Mouse (Mus musculus) left cerebral cortex, postnatal 10 days (tissue): ENCODE results near the gene Olfr370. TPM values are rescaled to one million over a fixed set of nuclear protein-coding genes. Genes with fewer than 3 reads are reported as not detected.
"Not testable (repeated sequence)": the region's sequence is repeated elsewhere in the genome, so short reads cannot be mapped to it uniquely, and the experiment has no call there.

Experiments used
- DNase-seq, 2 experiments: peaks; one replicate each; pipeline ENCODE4 v3.0.0; 2021 to 2022; ENCODE audit warnings: low spot score in 2 of 2, mixed read lengths in 1 of 2; ENCODE audit errors: extremely low spot score in 1 of 2
- intact Hi-C: fragments of 180-260 bp; cut with DNase I; formaldehyde crosslinking; loops from one replicate; pipeline ENCODE4 v1.15.1; 2025
- total RNA-seq, 2 experiments: library from RNA; stranded (reverse); gene quantifications; 2 replicates each; pipeline ENCODE4 v1.2.3; 2021

The Olfr370 gene
- total RNA-seq: not detected

DNA sequence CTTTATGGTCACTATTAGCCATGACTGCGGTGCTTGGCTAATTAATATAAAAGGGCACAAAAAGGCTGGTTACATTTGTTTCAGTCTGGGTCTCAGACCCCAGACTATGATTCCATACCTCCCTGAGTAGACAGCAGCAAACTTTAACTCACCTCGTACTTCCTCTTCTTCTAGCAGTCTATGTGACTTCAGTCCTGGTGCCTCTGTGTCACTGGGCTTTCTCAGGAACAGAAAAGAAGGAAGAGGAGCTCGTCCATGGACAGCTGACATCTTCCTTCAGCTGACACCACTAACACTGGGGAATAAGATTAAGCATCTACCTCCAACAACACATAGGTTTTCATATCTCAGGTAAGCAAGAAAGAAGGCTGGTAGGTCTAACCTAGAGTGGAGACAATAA, at the start of gene Olfr370:
Olfr370 (plus strand) TSS at position 45 of the 400 bp plus-strand sequence.
- intact Hi-C loops: no loop called here

DNA sequence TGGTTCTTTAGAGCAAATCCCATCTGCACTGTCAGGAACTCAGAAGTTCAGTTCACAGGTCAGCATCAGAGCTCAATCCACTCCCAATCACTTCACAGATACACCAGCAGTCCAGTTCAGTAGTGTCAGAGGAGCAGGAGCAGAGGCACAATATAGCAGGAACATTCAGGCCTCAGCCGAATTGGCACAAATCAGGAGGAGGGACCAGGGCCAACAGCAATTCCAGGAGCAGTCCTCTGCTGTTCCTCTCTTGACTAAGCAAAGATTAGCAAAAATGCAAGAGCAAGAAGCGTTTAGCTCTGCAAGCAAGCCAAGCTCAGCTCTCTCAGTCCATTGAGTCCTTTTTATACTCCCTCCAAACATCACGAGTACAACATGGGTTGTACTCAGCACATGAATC, 23.9 kb upstream of the Olfr370 start:
- DNase-seq: no peak
- intact Hi-C loops: no loop called here

More for the DNA sequence above, at the start of gene Olfr370:
- DNase-seq: no peak

DNA sequence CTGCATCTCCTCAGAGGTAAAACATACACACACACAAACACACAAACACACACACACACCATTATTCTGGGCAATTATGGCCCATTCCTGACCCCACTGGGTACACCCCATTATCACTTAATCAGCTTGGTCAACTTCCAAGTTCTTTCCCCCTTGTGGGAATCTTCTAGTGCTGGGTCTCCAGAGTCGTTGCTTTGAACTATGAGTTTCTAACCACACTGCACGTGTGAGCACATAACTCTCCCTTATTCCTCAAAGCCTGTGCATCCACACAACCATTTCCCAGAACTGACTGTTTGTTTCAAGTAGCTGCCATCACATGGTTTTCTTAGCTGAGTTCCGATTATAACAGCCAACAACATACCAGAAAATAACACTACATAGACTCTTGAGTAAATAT, 15.1 kb upstream of the Olfr370 start:
- intact Hi-C loops: no loop called here
- no peak for DNase-seq

DNA sequence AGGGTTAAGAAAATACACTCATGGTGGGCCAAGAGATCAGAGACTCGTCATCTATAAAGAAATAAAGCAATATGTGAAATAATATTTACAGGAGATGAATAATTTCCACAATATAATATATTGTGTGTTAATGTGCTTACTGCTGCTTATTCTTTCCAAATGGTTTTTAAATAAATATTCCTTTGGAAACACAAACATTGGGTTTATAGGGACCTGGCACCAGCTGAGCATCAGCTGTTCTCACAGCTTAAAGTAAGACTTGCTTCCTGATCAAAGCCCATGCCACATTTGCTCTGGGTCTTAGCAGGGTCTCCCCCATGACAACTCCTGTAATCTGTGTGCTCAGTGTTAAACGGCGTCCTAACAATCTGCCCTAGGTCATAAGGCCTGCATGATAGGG, 14.7 kb upstream of the Olfr370 start:
- intact Hi-C loops, DNase-seq: not testable (repeated sequence)

DNA sequence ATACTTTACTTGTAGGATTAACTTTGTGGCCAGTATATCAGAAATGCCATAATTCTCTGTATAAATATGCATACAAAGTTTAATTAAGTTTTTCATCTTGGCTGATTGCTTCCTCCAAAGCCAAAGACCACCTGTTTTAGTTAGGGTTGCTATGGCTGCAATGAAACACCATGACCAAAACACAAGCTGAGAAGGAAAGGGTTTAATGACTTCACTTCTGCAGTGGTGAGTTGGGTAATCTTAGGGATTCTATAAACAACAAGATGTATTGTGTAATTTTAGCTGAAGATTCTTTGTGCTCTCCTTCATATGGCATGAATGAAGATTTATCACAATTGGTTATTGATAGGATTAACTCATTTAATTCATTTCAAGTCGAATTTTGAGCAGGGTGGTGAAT, 14.3 kb upstream of the Olfr370 start:
- intact Hi-C loops: no loop called here
- DNase-seq: no peak

DNA sequence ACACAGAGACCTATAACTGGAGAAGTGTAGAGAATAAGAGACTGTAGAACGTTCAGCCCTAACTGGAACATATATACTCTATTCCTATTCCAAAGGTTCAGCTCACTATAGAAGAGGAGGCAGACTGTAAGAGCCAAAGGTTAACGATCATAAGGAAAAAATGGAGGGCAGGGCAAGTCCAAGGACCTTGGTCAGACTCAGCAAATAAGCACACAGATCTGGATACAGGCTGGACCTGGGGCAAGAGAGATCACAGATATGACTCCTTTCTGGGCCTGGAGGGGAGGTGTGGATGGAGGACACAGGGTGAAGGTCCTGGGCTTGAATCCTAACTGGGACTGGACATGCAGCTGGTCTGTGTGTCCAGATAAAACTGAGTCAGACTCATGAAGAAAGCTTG, 778 bp upstream of the Olfr370 start:
- intact Hi-C loops: no loop called here
- DNase-seq: no peak

DNA sequence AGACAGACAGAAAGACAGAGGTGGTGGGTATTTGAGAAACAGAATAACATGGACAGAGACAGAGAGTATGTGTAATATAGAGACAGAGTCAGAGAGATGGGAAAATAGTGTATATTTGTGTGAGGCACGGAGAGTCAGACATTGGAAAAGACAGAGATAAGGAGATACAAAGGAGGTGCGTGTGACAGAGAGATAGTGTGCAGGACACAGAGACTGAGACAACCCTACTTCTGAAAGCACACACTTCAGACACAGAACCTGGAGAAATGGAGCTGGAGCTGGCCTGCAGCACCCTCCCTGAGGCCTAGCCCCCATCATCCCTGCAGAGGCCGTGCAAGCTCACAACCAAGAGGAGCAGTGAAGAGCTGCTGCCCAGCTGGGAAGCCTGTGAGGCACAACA, 27.1 kb downstream of the Olfr370 start:
- DNase-seq: no peak
- intact Hi-C loops: no loop called here

DNA sequence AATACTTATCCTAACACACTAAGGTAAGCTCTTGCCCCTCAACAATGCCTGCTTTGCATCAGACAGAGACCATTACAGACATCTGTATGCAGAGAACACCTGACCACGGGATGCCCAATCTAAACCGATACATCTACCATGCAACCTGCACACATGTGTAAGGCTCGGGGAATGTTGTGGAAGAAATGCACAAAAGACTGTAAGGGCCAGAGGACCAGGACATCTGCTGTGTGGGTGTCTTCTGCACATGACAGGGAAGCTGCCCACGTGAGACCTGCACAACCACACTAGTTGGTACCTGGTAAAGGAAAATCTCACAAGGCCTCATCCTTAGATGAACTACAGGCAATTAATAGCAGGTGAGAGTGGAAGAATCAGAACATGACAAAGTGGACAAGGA, 27.7 kb downstream of the Olfr370 start:
- no peak for DNase-seq
- intact Hi-C loops: no loop called here

DNA sequence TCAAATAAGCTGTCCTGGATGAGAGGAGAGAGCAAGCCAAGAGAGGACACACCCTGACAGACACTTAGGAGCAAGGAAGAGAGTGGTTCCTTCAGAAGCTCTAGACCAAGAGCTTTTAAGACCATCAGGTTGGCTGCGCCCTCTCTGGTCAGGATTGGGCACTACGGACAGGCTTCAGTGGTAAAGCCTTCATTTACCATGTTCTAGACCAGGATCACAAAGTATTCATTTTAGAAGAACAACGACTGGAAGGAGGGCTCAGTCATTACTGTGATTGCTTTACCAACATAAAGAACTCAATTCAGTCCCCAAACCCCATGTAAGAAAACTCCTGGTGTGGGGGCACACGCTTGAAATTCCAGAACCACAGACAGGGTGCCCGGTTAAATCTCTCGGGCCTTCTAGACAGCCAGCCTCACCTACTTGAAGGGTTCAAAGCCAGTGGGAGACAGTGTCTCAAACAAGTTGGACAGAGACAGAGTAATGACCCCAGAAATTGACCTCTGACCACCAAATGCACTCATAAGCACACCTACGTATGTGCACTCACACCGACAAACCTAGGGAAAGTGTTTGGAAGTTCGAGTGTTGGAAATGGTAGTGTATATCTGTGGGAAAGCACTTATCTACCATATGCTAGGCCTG, 30.3 kb downstream of the Olfr370 start:
- DNase-seq: peak in 1 of 2 experiments; percentile 30

DNA sequence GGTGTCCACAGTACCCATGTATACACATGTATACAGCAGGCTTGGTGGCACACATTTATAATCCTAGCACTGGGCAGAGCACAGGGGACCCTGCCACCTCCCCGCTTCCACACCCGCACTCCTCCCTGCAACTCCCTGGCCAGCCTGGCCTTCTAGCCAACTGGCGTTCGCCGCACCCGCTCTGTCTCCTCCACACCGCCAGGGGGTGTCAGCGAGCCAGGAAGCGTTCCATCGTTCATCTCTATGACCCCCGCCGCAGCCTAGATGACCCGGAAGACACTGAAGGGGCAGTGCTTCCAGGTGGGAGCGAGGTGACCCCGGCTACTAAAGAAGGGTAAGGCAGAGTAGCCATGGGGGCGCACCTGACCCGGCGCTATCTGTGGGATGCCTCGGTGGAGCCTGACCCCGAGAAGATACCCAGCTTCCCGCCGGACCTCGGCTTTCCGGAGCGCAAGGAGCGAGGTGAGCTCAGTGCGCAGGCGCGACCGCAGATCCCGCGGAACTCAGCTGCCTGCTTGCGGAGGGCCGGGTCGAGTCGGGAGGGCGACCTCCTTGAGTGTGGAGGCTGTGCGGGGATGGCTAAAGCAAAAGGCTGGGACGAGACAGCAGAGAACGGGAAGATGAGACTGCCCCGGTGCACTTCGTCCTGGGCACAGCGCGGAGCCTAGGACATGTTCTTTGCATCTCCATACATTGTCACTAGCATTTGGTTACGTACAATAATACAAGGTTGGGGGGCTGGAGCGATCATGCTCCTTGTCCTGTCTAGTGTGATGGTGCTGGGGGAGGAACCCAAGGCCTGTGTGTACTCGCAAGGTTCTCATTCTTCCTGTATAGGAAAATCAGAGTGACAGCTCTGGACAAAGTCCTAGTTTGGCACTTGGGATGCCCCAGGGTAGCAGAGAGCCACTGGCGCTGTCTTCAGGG, 31.2 kb downstream of the Olfr370 start, which contains the start of gene Ndufb7:
Ndufb7 (plus strand) TSS at position 203 of the 927 bp plus-strand sequence.
- intact Hi-C loops: loop anchor here (5.0 kb wide), 1 partner anchor 124 kb away; no protein-coding TSS in a partner anchor
- DNase-seq: peak; percentile 95 to 97

More for the DNA sequence above, 30.3 kb downstream of the Olfr370 start:
- intact Hi-C loops: loop anchor here (5.0 kb wide), 1 partner anchor 124 kb away; no protein-coding TSS in a partner anchor

DNA sequence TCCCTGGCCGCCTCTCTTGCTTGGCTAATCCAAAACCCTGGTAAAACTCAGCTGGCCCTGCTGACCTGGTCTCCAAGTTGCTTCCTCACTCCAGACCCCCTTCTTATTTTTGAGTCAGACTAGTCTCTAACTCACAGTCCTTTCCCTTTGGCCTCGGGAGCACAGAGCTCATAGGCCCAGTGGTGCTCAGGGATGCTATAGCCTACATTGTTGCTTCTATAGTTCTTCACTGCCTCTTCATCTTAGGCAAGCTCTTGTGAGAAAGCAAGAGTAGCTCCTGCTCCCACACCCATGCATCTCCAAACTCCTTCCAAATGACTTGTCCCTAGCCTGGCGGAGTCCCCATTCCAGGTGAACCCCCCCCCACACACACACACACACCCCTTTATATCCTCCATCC, 32.1 kb downstream of the Olfr370 start:
- DNase-seq: no peak
- intact Hi-C loops: loop anchor here (5.0 kb wide), 1 partner anchor 125 kb away; no protein-coding TSS in a partner anchor

DNA sequence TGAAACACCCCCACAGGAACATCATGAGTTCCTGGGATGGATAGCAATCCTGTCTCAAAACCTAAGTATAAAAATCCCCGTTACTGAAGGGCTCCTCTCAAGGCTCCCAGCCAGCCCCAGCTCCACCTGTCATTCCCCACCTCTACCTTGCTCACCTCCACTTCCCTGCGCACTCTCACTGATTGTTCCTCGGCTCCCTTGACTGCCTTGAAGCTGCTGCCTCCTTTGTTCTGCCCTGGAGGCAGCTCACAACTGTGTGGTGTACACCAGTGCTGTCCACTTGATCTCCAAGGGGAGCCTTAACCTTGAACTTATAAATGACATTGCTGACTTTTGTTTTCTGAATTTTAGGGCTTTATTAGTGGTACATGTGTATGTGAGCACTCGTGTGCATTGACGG, 32.5 kb downstream of the Olfr370 start:
- intact Hi-C loops: loop anchor here (5.0 kb wide), 1 partner anchor 126 kb away; no protein-coding TSS in a partner anchor

DNA sequence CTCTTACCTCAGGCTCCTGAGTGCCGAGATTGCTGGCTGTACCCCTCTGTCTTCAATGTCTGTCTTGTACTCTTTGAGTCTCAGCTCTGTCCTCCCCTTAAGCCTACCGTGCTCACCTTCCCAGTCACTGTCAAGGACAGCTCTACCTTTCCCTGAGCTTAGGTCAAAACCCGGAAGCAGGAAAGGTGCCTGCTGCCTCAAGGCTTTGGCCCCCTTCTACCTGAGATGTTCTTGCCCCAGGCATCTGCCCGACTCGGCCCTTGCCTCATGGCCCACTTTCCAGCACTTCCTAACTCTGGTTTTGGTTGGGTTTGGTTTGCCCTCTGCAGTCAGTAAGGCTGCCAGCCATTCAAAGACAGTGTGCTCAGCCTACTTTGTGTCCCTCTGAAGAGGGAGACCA, 33.2 kb downstream of the Olfr370 start:
- DNase-seq: no peak
- intact Hi-C loops: loop anchor here (5.0 kb wide), 1 partner anchor 126 kb away; no protein-coding TSS in a partner anchor

More for the DNA sequence above, 32.5 kb downstream of the Olfr370 start:
- DNase-seq: no peak

DNA sequence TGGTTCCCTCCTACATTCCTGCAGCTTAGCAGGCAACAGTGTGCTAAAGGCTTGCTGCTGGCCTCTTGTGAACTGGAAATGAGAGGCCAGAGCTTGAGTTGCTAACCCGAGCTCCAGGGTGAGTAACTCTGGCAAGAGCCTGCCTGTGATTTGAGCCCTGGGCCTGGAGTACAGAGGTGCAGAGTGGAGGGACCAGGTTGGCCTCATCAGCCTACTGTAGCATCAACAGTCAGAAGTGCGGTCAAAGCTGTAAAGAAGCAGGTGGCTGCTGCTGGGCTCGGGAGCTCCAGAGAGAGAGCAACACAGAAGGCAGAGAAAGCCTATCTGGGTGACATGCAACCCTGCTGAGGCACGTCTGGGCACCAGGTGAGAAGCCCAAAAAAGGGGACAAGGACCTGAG, 33.6 kb downstream of the Olfr370 start:
- intact Hi-C loops: loop anchor here (5.0 kb wide), 1 partner anchor 127 kb away; no protein-coding TSS in a partner anchor

DNA sequence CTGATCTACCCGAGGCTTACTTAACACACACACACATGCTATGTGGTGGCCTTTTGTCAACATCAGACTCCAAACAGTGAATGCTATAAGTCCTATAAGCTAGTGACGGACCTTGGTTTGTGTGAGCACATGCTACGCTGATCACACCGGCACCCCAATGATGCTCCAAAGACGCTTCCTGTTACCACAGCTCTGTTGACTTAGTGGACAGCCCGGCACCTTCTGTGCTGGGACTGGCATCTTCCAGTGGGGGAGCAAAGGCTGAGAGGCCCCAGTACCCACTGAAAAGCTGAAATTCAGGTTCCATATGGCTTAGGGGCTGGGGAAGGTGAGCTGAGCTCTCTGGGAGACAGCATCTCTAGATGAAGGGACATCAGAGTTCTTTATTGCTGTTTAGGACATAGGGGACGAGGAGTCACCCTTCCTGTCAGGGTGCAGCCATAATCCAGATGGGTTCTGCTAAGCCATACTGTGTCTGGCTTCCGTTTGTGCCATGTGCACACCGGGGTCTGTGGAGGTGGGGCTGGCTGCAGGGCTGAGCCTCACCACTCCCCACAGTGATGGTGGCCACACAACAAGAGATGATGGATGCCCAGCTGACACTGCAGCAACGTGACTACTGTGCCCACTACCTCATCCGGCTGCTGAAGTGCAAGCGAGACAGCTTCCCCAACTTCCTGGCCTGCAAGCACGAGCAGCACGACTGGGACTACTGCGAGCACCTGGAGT, 34.9 kb downstream of the Olfr370 start:
- intact Hi-C loops: no loop called here
- peak in 1 of 2 experiments; percentile 28 for DNase-seq

More for the DNA sequence above, 33.6 kb downstream of the Olfr370 start:
- DNase-seq: no peak

DNA sequence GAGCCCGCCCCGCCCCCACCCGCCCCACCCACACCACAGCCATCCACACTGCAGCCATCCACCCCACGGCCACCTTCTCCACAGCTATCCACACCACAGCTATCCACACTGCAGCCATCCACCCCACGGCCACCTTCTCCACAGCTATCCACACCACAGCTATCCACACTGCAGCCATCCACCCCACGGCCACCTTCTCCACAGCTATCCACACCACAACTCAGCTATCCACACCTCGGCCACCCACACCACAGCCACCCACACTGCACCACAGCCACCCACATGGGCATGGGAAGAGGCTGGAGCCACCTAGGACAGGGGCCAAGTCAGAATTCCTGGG, 35.4 kb downstream of the Olfr370 start:
- DNase-seq, intact Hi-C loops: not testable (repeated sequence)

DNA sequence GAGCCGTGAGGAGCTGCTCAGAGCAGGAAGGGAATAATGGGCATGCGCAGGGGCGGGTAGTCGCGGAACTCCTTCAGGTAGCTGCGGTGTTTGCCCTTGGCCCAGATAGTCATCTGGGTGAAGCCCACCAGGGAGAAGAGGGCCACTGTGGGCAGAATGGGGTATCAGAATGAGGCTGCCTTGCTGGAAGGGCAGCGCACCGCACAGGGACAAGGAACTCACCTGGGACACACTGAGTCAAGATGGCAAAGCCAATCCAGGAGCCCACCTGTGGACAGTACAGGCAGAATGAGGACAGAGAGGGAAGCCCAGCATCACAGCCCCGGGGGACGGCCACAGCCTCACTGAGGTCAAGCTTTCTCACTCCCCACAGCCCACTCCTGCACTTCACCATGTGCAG, 36.2 kb downstream of the Olfr370 start:
- DNase-seq: peak in 1 of 2 experiments; percentile 24
- intact Hi-C loops: no loop called here

DNA sequence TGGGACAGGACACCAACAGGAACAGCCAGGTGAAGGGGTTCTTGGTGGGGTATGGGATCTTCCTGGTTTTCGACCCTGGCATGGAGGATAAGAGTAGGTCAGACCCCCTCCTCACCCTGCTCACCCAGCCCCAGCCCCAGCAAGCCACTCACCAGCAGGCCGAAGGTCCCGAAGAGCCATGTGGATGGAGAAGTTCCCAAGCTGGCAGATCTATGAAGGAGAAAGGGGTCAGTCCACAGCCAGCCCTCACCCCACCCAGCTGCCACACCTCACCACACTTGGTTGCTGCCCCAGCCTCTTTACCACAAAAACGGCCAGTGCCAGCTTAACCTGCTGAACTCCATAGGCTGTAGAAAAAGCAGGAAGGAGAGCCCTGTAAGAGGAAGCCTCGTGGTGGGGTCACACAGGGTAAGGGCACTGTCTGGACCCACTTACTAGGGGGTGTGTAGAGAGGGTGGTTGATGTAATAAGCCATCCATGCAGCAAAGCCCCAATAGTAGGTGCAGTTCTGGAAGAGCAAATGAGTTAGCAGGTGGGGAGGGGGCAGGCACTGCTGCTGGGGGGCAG, 36.7 kb downstream of the Olfr370 start:
- DNase-seq: no peak
- intact Hi-C loops: no loop called here
